Mouse (Mus musculus) layer of hippocampus, adult 11-12 months (tissue): ENCODE measurements around the gene Lrrc3b.

Experiments
- DNase-seq: peaks from one replicate; pipeline ENCODE4 v3.0.0; 2022; ENCODE audit warnings: low spot score

Lrrc3b gene

DNA sequence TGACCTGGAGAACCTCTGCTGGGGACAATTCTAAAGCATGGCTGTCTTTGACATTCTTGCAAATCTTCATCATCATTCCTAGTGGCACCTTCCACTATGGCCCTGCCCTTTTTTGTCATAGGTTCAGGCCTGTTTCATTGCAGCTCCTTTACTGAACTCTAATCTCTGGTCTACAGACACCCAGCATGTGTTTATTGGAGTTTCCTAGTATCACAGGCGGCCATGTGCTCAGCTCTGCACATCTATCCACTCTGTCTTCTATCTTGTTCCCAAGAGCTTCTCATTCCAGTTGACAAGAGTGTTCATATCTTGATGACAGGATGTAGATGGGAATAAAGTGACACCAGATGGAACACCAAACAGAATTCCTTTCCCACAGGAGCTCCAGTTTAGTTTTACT is 108.6 kb downstream of the Lrrc3b start:
- DNase-seq: no peak

DNA sequence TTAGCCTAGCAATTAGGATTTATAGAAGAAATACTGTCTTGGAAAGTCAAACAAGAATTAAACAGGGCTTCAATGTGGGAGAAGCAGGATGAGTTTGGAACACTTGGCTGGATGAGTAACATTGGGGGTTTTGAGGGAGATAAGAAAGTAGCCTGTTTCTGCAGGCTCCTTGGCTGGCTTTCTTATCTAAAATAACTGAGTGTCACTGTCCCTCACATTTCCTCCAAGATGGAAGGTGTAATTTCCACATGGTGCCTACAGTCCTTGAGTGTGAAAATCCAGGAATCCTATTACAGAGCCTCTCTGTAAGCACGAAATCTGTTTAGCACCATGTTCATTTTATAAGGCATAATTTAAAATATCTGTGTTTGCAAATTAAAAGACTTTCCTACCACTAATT is 112.9 kb downstream of the Lrrc3b start:
- DNase-seq: no peak

GRCm38 (mm10) chr14:15322441-15323123 is 116.2 kb downstream of the Lrrc3b start:
- no peak for DNase-seq

DNA sequence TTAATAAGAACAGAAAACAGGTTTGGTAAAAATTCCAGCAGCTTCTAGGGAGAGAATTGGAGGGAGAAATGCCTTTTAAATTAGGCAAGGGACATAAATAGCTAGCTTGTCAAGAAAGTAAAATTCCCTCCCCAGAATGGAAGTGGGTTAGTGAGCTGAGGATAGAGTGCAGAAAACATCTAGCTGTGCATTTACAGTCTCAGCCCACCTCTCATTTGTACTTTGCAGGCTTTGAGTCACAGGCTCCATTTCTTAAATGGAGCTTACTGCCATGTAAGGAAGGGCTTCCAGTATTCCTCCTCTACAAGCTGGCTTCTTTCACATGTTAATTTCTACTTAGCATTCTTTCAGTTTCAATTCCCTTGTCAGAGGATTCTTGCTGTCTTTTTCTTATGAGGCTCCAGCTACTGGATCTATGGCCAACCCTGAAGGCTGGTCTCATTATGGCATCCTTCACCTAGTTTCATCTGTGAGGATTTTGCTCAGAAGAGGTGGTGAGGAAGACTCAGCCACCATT is 119.3 kb downstream of the Lrrc3b start:
- no peak for DNase-seq

- DNase-seq: peak; percentile 28
Observed at GRCm38 (mm10) chr14:15308576-15308975, 130.2 kb downstream of the Lrrc3b start.
